Mouse (Mus musculus) adrenal gland, adult 2 months (tissue): ENCODE data around the gene Entpd5. TPM values are rescaled to one million over a fixed set of nuclear protein-coding genes. Genes with fewer than 3 reads are reported as not detected.
"Not testable (repeated sequence)": the region's sequence is repeated elsewhere in the genome, so short reads cannot be mapped to it uniquely, and the experiment has no call there.

Experiments
- DNase-seq: peaks from one replicate; pipeline ENCODE4 v3.0.0; 2021
- polyA plus RNA-seq: library from polyadenylated mRNA; depleted of rRNA; stranded (reverse); fragments of >200 nt; gene quantifications from 2 replicates; pipeline ENCODE4 v1.2.3, GENCODE M21; 2012
- total RNA-seq, 2 experiments: library from RNA; stranded (reverse); gene quantifications; 2 replicates each; pipeline ENCODE4 v1.2.3; 2021

Entpd5 gene
- total and polyA plus RNA-seq, 3 experiments: 14.8 to 126 (median 124) TPM

DNA sequence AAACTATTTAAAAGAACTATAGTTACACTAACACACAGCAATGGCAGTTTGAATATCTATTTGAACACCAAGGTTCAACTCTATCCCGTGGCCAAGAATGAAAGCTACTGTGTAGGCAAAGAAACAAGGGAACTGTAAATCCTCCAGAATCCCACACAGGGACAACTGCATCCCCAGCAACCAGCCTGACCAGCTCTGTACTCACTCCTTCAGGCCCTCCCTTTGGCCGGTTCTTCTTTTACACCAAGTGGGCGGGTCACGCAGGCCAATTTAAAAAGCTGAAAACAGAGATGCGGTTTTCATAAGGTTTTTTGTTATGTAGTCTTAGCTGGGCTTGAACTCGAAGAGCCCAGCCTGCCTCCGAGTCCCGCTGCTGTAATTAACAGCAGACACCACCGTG, 9.7 kb downstream of the Entpd5 start:
- peak; percentile 23 for DNase-seq

DNA sequence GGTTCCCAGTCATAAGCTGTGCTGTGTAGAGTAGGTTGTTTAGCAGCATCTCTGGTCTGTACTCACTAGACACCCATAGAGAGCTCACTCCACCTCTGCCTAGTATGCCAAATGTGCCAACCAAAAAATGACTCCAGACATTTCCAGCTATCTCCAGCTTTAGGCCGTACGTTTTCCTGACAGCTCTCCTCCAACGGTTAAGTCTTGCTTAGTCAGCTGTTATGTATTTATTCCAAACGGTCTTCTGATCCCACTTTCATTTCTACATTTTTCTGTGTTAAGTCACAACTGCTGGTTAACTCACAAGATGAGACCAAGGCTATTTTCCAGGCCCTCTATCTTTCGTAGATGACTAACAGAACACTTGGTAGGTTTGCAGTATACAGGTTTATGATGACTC, 10.2 kb downstream of the Entpd5 start:
- peak; percentile 33 for DNase-seq

- DNase-seq: no peak
Observed at GRCm38 (mm10) chr12:84397685-84398084, 11.1 kb downstream of the Entpd5 start.

DNA sequence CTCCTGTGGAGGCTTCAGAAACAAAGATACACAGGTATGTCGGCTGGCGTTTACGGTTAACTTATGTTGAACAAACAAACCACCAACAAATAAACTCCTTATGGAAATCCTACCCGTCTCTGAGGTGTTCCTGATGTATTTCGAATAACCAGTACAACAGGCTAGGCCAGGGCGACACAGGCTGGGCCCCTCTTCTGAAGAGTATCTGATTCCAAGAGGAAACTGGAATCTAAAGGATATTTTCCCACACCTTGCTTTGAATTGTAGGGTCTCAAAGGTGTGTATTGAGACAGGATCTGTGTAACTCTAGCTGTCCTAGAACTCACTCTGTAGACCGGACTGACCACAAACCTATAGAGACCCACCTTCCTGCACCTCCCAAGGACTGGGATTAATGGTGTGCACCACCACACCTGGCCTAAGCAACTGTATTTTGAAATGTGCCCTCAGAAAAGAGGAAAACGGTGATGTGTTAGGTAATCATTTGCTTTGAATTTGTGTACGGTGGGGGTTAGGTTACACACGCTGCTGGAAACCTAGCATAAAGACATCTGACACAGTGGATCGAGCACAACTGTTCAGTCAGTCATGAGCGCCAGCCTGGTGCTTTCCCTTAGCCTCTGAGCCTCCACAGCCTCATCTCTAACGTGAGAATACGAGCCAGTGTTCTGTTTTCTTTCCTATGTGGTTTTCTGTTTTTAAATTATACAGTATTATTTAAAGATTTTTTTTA, 11.7 kb downstream of the Entpd5 start:
- no peak for DNase-seq

- DNase-seq: no peak
Observed at GRCm38 (mm10) chr12:84393847-84394246, 15.0 kb downstream of the Entpd5 start.

GRCm38 (mm10) chr12:84392681-84393080, 16.1 kb downstream of the Entpd5 start:
- no peak for DNase-seq

DNA sequence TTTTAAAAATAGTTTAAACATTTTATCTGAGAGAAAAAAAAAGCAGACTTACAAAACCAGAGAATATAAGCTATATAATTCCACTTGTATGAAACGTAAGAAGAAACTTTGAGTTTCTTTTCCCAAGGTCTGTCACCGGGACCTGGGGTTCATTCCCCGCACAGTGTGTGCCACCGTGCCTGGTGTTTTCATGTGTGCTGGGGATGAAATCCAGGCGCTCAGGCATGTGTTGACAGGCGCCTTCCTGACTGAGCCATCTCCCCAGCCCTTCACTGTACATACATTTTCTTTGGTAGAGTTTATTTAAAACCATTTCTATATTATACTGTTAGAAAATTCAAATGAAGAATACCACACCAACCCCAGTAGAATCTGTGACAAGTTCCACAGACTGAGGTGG, 18.5 kb downstream of the Entpd5 start:
- no peak for DNase-seq

DNA sequence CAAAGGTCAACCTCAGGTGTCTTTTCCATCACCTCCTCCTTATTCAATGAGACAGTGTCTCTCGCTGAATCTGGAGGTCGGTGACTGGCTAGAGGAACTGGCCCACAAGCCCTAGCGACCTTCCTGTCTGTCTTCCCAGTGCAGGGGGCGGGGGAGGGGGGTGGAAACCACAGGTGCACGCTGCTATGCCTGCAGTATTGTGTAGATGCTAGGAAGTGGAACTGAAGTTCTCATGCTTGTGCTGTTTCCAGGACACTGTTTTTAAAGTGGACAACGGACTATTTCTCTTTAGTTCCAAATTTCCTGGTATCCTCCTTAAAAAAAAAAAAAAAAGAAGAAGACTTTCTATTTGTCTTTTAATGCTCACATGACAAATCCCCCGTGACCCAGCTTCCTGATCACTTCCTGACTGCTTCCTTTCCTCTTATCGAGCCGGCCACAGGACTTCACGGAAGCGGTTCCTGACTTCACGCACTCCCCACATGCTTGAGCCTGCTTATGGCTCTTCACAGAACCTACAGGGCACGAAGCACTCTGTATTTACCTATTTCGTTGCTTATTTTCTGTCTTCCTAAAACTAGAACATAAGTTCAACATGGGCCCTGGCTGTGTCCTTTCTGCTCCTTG, 19.9 kb downstream of the Entpd5 start:
- DNase-seq: no peak

GRCm38 (mm10) chr12:84388097-84388496, 20.7 kb downstream of the Entpd5 start:
- DNase-seq: no peak

- no peak for DNase-seq
Observed at GRCm38 (mm10) chr12:84385408-84385807, 23.4 kb downstream of the Entpd5 start.

GRCm38 (mm10) chr12:84384644-84385081, 24.2 kb downstream of the Entpd5 start:
- DNase-seq: peak; percentile 54

- DNase-seq: no peak
Observed at GRCm38 (mm10) chr12:84382369-84382768, 26.5 kb downstream of the Entpd5 start.

DNA sequence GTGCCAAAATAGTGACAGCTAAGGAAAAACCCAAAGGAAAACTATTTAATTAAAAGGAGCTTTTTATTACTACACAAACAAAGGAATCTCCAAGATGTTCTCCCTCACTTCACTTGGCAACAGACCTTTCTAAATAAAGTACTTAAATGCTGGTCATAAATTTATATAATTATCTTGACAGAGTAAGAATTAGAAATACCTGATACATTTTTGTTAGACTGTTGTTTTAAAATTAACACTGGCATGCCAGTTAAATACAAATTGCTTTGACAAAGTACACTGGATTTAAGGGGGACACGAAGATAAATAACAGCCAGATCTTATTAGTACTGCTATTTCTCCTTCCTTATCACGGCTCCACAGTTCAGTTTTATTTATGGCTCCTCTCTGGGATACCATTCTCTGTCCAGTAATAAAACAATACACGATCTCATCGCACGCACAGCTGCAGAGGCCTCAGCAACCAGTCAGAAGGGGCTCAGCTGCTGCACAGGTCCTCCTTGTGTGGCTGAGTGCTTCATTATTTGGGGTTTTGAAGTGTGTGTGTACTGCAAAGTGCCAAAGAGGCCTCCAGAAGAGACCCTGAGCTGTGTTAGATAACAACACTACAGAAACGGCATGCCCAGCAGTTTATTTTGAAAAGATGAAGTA, 34.9 kb downstream of the Entpd5 start:
- DNase-seq: no peak

DNA sequence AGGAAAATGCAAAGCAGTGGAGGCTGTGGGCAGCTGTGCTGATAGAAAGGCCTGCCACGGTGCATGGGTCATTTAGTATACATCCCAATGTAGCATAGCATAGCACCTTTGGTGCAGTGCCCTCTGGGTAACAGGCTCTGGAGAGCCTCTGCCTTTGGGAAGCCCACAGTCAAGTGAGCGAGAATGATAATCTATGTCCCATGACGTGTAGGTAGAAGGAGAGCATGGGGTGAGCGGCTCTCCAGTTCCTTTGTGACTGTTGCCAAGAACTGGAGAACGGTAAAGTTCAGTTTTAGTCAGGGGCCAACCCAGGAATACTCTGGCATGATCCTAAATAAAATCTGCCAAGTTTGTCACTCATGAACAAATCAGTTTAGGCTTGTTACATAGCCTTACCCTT, 37.2 kb downstream of the Entpd5 start:
- no peak for DNase-seq

DNA sequence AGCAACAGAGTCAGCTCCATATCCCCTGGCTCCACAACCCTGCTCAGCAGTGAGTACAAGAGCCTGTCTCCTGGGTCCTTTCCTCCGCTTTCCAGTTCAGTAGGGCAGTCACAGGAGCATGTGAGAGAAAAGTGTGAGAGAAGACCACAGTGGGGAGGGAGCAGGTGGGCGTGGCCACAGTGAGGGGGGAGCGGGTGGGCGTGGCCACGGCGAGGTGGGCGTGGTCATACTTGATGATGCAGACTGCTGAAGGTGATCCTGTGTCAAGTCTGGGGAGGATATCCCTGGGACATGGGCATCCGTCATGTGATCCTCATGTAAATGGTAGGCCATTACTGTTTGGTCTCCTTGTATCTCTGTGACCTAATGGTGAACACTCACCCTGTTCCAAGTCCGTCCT, 41.9 kb downstream of the Entpd5 start:
- no peak for DNase-seq

- DNase-seq: no peak
Observed at GRCm38 (mm10) chr12:84365137-84365536, 43.7 kb downstream of the Entpd5 start.

- DNase-seq: no peak
Observed at GRCm38 (mm10) chr12:84364291-84364690, 44.5 kb downstream of the Entpd5 start.

GRCm38 (mm10) chr12:84362872-84363271, 46.0 kb downstream of the Entpd5 start:
- peak; percentile 33 for DNase-seq

DNA sequence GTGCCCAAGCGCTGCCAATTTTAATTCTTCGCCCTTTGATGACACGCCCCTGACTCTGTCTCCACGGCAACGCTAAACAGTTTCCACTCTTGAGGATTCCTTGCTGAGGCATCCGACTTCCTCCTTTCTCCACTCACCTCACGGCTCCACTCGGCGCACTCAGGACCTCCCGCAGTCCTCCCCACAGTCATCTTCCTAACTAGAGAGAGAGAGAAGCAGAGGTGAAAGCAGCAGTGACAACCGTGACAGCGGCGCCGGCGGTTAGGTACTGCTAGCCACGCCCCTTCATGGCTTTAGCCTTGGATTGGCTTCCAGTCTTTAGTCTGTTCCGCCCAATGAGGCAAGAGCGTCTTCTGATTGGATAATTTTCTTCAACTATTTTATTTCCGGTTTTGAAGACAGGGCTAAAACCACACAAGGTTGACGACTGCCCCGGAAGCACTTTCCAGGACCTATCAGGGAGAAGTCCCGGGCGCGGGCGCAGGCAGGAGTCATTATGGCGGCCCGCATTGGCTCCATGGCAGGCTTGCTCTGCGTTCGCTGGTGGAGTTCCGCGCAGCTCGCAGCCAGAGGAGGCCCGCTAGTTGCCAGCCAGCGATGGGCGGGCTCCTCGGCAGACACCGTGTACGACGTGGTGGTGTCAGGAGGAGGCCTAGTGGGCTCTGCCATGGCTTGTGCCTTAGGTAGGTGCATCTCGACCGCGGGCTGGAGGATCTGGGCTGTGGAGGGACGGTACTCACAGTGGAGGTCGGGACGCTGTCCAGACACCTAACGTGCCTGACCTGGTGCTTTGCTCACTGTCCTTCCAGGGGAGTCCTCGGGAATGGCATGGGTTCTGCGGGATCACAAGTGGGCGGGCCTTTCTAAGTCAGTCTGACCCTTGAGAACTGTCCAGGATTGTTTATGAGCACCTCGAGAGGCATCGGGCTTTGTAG, 47.0 kb downstream of the Entpd5 start, which contains the start of the genes Coq6 and Fam161b:
Gene Coq6, plus strand, starts transcription at position 103 of the 935 bp plus-strand sequence.
Gene Fam161b, minus strand, starts transcription at position 279 of the 935 bp plus-strand sequence.
- DNase-seq: peak; percentile 95

- DNase-seq: not testable (repeated sequence)
Observed at GRCm38 (mm10) chr12:84358699-84359098, 50.1 kb downstream of the Entpd5 start.

DNA sequence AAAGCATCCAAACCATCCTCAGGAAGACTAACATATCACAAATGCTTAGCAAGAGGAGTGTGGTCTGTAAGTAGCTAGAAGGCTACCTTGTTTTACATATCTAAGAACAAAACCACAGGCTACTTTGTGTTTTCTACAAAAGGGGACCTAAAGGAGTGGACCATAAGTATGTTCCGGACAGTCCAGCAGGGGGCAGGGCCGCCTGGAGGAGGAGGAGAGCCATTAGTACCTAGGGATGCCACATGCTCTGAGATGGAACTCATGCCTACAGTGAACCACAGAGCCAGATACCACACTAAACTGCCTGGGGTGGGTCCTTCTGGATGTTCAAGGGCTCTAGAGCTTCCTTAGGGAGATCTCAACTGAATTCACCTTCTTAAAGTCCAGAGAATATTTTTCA, 61.6 kb downstream of the Entpd5 start:
- DNase-seq: peak; percentile 44
